Mouse (Mus musculus) E14TG2a.4 (cell line): ENCODE data around the gene D1Pas1.

ENCODE experiments used
- CTCF ChIP-seq: conservative IDR thresholded peaks from 2 replicates; pipeline ENCODE4 v1.5.1; 2014; ENCODE audit warnings: low read length
- POU5F1 ChIP-seq: IDR thresholded peaks from 2 replicates; pipeline ENCODE4 v1.6.1; 2014; ENCODE audit warnings: low read length, borderline replicate concordance

GRCm38 (mm10) chr1:186977801-186978200, 10.6 kb downstream of the D1Pas1 start:
- TF ChIP-seq CTCF (no peak), POU5F1 (no peak)
